ENCODE assay signal across 9 mouse cellular contexts in the genomic region with DNA sequence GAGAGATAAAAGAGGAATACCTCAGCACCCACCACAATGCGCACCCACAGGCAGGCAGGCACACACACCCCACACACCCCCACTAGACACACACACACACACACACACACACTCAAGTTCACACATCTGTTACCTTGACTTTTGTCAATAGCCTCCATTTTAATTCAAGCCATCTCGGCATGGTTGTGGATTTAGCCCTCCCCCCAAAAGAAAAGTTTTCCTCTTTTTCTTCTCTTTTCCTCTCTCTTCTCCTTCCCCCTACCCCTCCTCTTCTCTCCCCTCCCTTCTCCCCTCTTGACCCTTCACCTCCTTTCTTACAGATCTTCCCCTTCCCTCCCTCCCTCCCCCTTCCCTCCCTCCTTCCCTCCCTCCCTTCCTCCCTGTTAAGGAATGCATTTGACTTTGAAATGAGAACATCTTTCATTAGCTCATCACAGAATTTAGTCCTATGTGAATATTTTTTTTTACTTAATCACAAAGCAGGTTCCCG.
A peak's percentile ranks its signal among the peaks of the same experiment; 100 is the strongest.
DNase-seq lines count a peak whose midpoint lies in the region; ATAC-seq and TF ChIP-seq lines count a peak whose summit lies in the region.
"Had no signal": no experiment of that assay in that cellular context is flagged by ENCODE, and none has a peak within 500 bp of the region (broad histone marks: within the 10 kb centered on the region; RNA-seq: fewer than 3 reads in every experiment).

No protein-coding gene starts in this region.

- 12% methylated on average over 3 of the region's 3 CpGs for WGBS in kidney, embryonic 16.5 days
- 6% methylated on average over 3 of the region's 3 CpGs for WGBS in embryonic facial prominence, embryonic 12.5 days
- 27% methylated on average over 3 of the region's 3 CpGs for WGBS in intestine, embryonic 15.5 days

- no peak overlapping the region; the same call in 1 of the 2 replicates for H3K9ac ChIP-seq in kidney, embryonic 16.5 days (replicated peaks; ENCODE audit: low read length)
- no peak overlapping the region for H3K9ac ChIP-seq in embryonic facial prominence, embryonic 12.5 days
- H3K9ac ChIP-seq in intestine, embryonic 15.5 days, result no peak overlapping the region

- peak overlapping the region; percentile 41 for H3K4me2 ChIP-seq in kidney, embryonic 16.5 days (replicated peaks; ENCODE audit: low read depth, low read length)
- H3K4me2 ChIP-seq in embryonic facial prominence, embryonic 12.5 days (replicated peaks), result peak overlapping the region; percentile 14; the same call in 1 of the 2 replicates
- peak overlapping the region; percentile 46; the same call in 1 of the 2 replicates for H3K4me2 ChIP-seq in intestine, embryonic 15.5 days (replicated peaks)
- H3K4me2 ChIP-seq in myocyte (ENCODE audit: low read depth), result peak overlapping the region; percentile 77

- DNase-seq in kidney, adult 9 months, result no peak
- no peak for DNase-seq in thymus, postnatal 0 days (ENCODE audit: low spot score)
- DNase-seq in right cerebral cortex, postnatal 36 days (ENCODE audit: low spot score in 2 of 2), result no peak
- no peak for DNase-seq in testis, postnatal 14 days (ENCODE audit: low spot score)
- DNase-seq: cerebellum, postnatal 36 days had no signal

- no peaks in the 10 kb centered on the region for H3K79me2 ChIP-seq in myocyte (ENCODE audit: control insufficient read depth, insufficient read depth)

- 0 out of 2 replicates have a peak overlapping the region, but pooled peaks have one; percentile 4 for H3K4me3 ChIP-seq in kidney, embryonic 16.5 days (ENCODE audit: low read length)
- no peak overlapping the region for H3K4me3 ChIP-seq in embryonic facial prominence, embryonic 12.5 days
- no peak overlapping the region for H3K4me3 ChIP-seq in intestine, embryonic 15.5 days (replicated peaks)
- H3K4me3 ChIP-seq in myocyte, result no peak overlapping the region

- ATAC-seq in kidney, embryonic 16.5 days (ENCODE audit: low FRiP score, low TSS enrichment), result no peak; the same call in 1 of the 2 replicates
- ATAC-seq in embryonic facial prominence, embryonic 12.5 days (ENCODE audit: insufficient number of reproducible peaks, insufficient read depth, low FRiP score, low TSS enrichment), result no peak
- peak; percentile 7; the same call in 1 of the 2 replicates for ATAC-seq in intestine, embryonic 15.5 days

- no peaks in the 10 kb centered on the region for H3K36me3 ChIP-seq in kidney, embryonic 16.5 days (ENCODE audit: insufficient read depth, low read length)
- no peaks in the 10 kb centered on the region for H3K36me3 ChIP-seq in embryonic facial prominence, embryonic 12.5 days
- no peaks in the 10 kb centered on the region for H3K36me3 ChIP-seq in intestine, embryonic 15.5 days
- no peaks in the 10 kb centered on the region for H3K36me3 ChIP-seq in myocyte (ENCODE audit: control insufficient read depth, insufficient read depth)

- peaks cover 16% of the 10 kb centered on the region for H3K27me3 ChIP-seq in kidney, embryonic 16.5 days (ENCODE audit: insufficient read depth, low read length)
- H3K27me3 ChIP-seq in embryonic facial prominence, embryonic 12.5 days, result no peaks in the 10 kb centered on the region
- 0 out of 2 replicates have a peak, but pooled peaks cover 3% of the 10 kb centered on the region for H3K27me3 ChIP-seq in intestine, embryonic 15.5 days (replicated peaks)
- H3K27me3 ChIP-seq in myocyte (ENCODE audit: control insufficient read depth, insufficient read depth, insufficient read length), result no peaks in the 10 kb centered on the region

- no peak overlapping the region for H3ac ChIP-seq in myocyte (ENCODE audit: control insufficient read depth, insufficient read length)

- H3K4me1 ChIP-seq in kidney, embryonic 16.5 days (ENCODE audit: insufficient read depth, low read length), result peaks cover 72% of the 10 kb centered on the region
- peaks cover 74% of the 10 kb centered on the region for H3K4me1 ChIP-seq in embryonic facial prominence, embryonic 12.5 days
- peaks cover 55% of the 10 kb centered on the region for H3K4me1 ChIP-seq in intestine, embryonic 15.5 days (replicated peaks)

- H3K9me3 ChIP-seq in kidney, embryonic 16.5 days (ENCODE audit: low read length), result no peaks in the 10 kb centered on the region
- H3K9me3 ChIP-seq in embryonic facial prominence, embryonic 12.5 days, result no peaks in the 10 kb centered on the region
- no peaks in the 10 kb centered on the region for H3K9me3 ChIP-seq in intestine, embryonic 15.5 days

- no peak for TF ChIP-seq POLR2A in myocyte (IDR thresholded peaks at IDR 0.05; ENCODE audit: insufficient read length, low read depth)

- peak overlapping the region; percentile 97 for H3K27ac ChIP-seq in kidney, embryonic 16.5 days (ENCODE audit: low read length)
- H3K27ac ChIP-seq in embryonic facial prominence, embryonic 12.5 days, result peak overlapping the region; percentile 96
- H3K27ac ChIP-seq in intestine, embryonic 15.5 days, result peak overlapping the region; percentile 78

TF ChIP-seq in myocyte, 11 proteins besides CTCF, POLR2A, EP300 and RAD21:
- TF ChIP-seq REST (IDR thresholded peaks at IDR 0.05; ENCODE audit: insufficient read depth, insufficient read length) (no peak), CEBPB (IDR thresholded peaks at IDR 0.05; ENCODE audit: insufficient read depth, poor library complexity, severe bottlenecking) (no peak), MAX (IDR thresholded peaks at IDR 0.05; ENCODE audit: low read depth) (no peak), SRF (IDR thresholded peaks at IDR 0.05; ENCODE audit: control insufficient read depth, insufficient read length, low read depth) (no peak), TCF12 (IDR thresholded peaks at IDR 0.05; ENCODE audit: insufficient read depth, poor library complexity, severe bottlenecking) (no peak), MYOD1 (IDR thresholded peaks at IDR 0.05; ENCODE audit: control insufficient read depth in 1 of 3, insufficient read length in 2 of 3, low read depth in 2 of 3) (no peak), POLR2AphosphoS2 (IDR thresholded peaks at IDR 0.05; ENCODE audit: insufficient read length, low read depth) (no peak), MYOG (IDR thresholded peaks at IDR 0.05; ENCODE audit: control insufficient read depth in 1 of 3, insufficient read depth in 1 of 3, insufficient read length in 2 of 3, low read depth in 2 of 3) (no peak), E2F4 (IDR thresholded peaks at IDR 0.05; ENCODE audit: insufficient read depth) (no peak), USF1 (IDR thresholded peaks at IDR 0.05; ENCODE audit: low read depth) (no peak), TCF3 (IDR thresholded peaks at IDR 0.05; ENCODE audit: insufficient read length, low read depth) (no peak)

Comparison
In these comparisons a context has a peak if more than half of its experiments do, and no peak if none do; other contexts are left out.
1. H3K4me2 ChIP-seq: peak in every context shown above with its lines; median percentile 77 in myocyte; 46 in intestine, embryonic 15.5 days; 41 in kidney, embryonic 16.5 days; 14 in embryonic facial prominence, embryonic 12.5 days.